Mouse (Mus musculus) kidney, postnatal 36 days (tissue): Measurements from ENCODE around the gene Grik3.

Source experiments
- DNase-seq, 2 experiments: peaks; one replicate each; pipeline ENCODE4 v3.0.0; 2021 to 2022; ENCODE audit warnings: mixed read lengths in 2 of 2

Gene Grik3

DNA sequence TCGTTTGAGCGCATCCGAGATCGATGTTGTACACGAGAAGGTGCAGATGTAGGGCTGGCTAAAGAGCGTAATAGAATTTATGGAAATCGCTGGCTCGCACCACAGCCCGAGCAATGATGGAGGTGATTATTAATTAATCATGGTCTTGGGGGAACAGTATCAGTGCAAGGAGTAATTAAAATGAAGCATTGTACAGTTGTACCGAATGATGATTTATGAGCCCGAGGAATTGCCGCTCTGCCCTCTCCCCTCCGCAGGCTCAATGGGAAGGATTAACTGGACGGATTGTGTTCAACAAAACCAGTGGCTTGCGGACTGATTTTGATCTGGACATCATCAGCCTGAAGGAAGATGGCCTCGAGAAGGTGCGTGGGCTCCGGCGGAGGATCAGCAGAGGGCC lies 165.5 kb downstream of the Grik3 start:
- no peak for DNase-seq

DNA sequence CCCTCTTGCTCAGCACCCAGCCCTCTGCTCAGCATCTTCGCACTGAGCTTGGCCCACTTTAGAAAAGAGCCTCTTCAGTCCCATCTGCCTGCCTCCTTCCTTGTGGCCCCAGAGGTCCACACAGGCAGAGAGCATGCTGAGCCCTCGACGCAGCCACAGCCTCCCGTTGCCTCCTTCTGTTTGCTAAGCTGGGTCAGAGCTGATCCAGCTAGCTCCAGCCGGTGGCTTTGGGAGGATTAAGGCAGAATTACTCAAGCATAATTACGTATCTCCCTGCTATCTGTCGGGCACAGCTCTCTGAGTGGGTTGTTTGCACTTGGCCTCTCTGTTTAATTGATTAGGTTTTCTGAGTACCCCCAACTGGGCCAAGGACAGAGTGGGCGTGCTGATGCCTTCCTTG lies 167.9 kb downstream of the Grik3 start:
- DNase-seq = no peak

DNA sequence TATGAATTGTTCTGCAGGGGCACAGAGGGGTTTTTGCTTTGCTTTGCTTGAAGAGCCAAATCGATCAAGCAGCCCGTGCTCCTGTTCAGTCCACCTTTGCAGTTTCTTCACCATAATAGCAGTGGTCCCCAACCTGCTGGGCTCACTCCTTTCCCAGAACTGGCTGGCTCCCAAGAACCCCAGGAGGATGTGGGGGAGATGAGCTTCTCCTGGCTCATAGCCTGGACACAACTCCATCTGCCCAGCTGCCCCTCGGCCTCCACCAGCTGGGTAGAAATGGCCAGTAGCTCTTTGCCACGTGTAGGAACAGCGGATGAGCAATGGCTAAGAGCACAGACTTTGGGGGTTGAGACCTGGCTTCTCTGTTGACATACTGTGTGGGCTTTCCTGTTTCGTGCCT lies 171.5 kb downstream of the Grik3 start:
- no peak for DNase-seq

DNA sequence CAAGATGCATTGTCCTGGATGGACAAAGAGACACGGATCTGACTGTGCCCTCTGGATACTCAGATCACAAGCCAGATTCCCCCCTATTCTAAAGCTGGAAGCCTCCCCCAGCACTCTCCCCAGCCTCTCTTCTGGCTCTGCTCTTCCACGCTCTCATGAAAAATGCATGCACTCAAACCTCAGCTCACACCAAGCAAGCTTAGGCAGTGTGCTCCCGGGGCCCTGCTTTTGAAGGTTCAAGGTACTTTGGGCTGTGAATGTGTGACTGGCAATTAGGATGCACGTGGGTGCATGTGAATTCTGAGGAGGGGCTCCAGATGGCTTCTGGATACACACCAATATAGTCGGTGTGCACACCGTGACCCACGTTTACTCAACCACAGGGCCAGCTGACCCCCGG lies 172.8 kb downstream of the Grik3 start:
- no peak for DNase-seq

DNA sequence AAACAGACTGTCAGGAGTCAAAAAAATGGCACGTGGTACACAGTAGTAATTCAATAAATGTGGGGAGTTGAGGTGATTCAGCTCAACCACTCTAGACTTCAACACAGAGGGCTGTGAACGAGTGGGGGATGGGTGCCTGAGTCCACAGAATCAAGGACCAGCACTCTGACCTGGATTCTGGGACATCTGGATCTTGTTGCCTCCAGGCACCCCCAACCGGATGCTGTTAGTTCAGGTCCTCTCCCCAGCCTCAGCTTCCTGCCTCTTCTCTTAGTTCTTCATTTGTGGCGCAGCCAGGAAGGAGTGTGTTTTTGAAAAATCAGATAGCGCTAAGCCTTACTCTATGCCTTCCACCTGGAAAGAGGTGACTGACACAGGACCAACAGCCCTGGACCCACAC lies 175.5 kb downstream of the Grik3 start:
- no peak for DNase-seq

DNA sequence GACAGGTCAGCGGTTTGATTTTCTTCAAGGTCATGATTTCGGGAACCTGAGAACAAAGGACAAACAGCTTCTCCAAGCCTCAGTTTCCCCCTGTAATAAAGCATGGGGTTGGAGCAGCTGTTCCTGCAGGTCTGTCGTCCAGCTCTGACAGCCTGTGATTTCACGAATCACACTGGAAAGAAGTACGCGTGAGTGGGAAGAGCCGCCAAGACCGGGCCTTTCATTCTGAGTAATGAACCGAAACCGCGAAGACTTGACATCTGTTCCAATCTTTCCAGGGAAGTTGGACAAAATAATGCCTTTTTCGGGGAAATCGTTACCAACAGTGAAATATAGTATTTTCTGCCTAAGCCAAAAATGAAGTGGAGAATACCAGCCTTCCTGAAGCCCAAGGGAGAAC lies 191.5 kb downstream of the Grik3 start:
- DNase-seq = no peak

DNA sequence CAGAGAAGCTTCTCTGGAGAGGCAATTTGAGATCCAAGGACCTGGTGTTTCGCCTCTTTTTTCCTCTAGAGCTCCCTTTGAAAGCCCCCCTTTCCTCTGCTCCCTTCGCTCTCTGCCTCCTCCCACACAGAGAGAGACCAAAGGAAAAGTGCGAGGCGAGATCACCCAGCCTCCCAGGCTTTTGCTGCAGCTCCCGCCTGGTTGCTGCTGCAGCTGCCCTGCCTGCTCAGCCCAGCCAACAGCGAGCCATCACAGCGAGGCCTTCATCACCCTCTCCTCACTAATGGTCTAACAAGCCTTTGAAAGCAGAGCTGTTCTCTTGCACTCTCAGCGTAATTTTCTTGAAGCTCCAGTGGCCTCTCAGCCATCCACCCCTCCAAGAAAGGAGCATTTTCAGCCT lies 196.6 kb downstream of the Grik3 start:
- DNase-seq = no peak

DNA sequence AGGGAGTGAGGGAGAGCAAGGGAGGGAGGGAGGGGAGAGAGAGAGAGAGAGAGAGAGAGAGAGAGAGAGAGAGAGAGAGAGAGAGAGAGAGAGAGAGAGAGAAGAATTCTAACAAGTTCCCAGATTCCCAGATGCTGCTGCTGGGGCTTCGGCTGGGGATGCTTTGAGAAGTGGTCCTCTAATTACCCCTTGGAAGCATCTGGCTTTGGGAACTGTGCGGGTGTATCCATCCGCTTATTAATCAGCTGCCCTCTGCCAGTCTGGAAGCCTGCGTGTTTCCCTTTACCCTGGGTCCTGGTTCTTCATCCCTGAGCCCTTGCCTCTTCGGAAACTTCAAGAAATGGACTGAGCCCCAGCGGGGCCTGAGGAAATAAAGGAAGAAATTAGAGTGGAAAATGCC lies 204.9 kb downstream of the Grik3 start:
- no peak for DNase-seq

DNA sequence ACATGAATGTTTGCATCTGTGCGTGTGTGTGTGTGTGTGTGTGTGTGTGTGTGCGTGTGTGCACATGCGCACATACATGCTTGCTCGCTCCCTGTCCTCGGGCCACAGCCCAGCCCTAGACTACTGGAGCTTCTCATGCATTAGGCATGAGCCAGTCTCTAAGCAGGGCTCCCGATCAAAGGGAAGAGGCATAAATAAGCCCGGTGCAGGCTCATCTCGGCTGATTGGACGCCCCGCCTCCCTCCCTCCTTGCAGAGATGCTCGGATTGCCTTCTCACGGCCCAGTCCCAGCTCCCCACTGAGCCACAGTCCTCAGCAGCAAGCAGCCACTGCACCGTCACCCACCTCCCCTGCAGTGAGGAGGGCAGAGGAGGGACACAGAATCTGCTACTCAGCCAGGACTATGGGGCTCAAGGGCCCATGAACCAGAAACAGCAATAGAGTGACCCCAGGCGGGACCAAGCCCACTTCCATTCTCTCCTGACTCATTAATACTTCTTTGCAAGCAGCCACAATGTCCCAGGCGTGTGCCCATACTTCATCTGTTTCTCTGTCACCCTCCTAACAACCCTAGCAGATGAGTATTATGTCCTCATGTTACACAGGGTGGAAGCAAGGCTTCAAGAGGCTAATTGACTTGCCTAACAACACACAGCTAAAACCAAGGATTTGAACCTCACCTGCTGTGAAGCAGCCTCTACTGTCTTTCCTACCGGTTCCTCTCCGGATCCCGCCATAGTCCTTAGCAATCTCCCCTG lies 205.9 kb downstream of the Grik3 start:
- DNase-seq = no peak

DNA sequence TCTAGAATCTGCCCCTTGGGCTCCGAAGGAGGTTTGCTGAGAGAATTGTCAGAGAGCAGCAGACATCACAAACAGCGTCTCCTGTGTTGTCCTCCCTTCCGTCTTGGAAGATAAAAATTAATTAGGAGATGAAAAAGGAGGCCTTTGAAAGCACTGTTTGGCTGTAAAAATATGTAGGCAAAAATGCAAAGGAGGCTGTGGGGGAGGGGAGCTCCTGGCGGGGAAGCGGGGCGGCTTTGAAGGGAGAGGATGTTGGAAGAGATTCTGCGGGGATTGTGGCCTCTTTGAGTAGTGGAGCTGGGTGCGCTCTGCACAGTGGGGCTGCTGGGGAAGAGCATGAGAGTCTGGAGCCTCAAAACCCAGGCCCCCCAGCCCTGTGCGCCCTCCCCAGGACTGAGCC lies 207.1 kb downstream of the Grik3 start:
- no peak for DNase-seq

DNA sequence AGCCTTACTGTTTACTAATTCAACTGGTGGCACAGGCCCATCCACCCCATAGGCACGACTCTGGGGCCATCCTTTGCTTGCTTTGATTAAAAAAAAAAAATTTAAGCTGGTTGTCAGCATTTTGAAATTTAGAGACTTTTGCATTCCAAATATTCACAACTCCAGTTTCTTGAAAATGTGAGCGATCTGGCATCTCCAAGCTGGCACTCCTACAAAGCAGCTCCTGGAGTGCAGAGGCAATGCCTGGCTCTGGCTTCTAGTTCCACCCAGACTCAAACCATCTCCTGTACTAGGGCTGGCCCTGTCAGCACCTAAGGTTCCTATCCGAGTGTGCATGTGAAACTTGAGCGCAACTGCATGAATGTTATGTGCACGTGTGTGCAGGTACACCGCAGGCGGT lies 208.6 kb downstream of the Grik3 start:
- DNase-seq = no peak

DNA sequence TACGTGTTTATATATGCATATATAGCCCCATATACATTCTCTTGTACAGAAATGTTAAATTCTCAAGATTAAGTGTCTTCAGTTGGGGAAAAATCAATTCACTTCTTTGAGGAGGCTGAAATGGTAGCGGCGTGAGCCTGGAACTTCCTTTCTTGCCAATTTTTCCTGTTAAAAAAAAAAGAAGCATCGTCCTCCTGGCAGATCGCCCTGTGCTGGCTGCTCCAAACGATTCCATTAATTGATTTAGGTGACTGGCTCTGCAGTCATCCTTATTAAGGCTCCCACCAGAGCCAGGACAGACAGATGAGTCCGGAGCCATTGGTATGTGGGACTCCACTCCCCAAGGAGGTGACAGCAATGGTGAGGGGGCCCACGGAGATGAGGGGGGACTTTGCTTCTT lies 209.8 kb downstream of the Grik3 start:
- no peak for DNase-seq

DNA sequence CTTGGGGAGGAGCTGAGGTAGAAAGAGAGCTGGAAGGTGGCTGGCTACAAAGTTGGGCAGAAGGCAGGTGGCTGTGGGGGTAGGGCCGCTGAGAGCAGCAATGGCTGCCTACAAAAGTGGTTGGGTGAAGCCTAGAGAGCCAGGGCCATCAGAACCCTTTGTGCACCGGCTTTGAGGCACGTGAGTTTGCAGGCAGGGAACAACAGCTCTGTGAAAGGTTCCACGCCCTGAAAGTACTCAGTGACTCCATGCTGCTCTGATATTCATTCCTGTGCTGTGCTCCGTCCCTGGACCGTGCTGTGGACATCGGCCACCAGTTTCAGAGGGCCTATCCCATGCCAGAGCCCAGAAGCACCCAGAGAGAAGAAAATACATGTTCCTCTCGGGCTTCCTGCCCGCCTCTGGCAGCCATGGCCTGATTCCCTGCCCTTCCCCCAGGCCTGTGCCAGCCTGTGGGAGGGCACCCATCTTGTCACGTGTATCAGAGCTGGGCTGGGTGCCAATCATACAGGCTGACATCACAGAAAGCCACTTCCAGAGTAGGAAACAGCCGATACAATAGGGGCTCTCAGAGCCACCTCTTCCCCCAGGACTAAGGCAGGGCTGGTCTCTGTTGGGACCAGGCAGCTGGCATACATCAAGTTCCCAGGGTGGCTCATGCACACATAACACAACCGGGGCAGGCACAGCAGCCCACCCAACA lies 212.3 kb downstream of the Grik3 start:
- peak; percentile 38 to 68 for DNase-seq

DNA sequence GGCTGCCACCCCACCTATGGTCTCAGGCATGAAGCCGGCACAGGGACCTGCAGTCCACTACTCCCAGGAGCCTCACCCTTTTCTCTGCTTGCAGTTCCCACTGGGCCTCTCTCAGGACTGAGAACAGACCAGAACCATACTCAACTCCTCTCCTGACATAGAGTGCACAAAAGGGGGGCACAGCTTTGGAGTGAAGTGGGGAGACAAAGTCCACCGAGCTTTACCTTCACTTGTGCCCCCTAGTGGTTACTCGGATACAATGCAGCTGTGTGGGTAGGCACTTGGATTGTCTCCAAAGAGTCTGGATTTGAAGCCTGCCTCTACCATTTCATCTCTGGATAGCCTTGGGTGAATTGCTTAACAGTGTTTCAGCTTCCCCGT lies 212.8 kb downstream of the Grik3 start:
- peak; percentile 3 to 32 for DNase-seq

DNA sequence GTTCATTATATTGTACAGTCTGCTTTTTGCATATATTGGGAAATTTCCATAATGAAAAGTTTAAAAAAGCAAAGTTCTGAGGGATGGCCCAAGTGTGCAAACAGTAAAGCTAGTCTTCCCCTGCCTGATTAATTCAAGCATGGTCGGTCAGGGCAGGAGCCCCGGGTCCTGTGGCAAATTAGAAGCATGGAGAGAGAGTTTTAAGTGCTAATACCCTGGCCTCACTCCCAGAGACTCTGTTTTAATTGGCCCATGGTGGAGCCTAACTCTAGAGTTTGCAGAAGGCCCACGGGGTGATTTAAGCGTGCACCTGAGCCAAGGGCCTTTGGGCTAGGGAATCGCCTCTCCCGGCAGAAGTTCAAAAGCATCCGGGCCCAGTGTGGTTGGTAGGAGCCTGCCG lies 215.2 kb downstream of the Grik3 start:
- DNase-seq = no peak

DNA sequence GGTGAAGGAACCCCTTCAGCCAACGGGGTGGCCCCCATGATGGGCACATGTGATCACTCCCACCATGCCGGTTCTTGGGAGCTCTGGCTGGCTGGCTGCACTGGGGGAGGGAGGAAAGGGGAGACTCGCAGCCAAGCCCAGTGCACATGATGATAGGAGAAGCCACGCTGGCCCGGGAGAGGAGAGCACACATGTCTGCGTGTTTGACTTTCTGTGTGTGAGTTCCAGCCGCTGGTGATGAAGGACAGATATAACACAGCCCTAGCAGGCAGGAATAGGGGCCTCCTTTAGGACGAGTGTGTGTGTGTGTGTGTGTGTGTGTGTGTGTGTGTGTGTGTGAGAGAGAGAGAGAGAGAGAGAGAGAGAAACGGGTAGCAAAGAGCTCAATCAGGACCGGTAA lies 219.2 kb downstream of the Grik3 start:
- DNase-seq = no peak

DNA sequence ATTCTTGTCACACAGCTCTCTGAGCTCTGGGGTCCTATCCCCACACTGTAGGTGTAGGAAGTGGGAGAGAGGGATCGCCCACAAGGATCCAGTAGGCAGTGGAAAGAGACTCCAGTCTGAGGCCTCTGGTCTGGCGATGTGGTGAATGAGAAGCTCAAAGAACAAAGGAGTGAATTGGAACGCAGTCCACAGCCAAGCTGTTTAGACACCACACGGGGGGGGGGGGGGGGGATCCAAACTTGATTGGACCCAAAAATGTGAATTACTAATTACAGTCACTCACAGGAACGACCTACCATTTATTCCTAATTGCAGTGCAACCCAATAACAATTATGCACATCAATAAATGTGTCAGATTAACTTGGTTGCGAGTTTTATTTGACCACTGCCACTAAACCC lies 227.4 kb downstream of the Grik3 start:
- DNase-seq = no peak

DNA sequence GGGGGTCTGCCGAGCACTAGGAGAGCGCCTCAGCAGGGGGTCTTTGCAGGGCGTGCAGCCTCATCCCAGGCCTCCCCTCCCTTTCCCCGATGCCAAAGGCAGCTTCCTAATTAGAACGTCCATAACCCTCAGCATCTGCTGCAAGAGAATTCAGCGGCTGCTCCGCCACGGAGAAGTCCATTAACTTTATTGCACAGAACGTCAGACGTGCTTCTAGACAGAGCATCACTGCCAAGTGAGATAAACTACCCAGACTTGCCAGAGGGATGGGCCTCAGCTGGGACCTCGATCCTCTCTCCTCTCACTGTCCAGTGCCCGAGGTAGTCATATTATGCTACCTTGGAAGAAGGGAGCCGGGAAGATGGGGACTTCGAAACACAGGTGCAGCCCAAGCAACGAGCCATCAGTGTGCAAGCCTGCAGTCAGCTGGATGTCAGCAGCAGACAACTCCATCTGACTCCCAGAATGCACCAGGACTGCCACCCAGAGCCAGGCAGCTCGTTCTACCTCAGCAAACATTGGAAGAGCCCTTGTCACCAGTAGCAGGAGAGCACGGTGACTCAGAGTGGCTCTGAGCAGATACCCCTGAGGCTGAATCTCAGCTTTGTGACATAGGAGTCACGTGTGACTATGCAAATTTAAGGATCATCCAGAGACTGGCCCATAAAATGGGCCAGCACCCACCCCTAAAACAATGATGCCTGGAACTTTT lies 228.1 kb downstream of the Grik3 start:
- DNase-seq = no peak

DNA sequence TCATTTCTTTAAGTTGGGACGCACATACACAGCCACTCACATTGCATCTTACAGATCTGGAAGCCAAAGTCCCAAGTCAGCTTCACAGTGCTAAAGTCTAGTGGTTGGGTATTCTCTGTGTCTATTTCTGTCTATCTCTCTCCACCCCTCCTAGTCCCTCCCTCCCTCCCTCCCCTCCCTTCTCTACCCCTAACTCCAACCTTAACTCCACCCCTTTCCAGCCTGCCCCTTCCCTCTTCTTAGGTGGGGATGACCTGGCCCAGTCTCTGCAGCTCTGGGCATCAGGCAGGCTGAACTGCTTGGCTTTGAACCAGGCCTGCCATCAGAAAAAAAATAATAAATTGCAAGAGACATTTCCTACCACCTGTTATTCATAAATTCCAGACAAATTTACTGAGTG lies 235.7 kb downstream of the Grik3 start:
- DNase-seq = no peak

DNA sequence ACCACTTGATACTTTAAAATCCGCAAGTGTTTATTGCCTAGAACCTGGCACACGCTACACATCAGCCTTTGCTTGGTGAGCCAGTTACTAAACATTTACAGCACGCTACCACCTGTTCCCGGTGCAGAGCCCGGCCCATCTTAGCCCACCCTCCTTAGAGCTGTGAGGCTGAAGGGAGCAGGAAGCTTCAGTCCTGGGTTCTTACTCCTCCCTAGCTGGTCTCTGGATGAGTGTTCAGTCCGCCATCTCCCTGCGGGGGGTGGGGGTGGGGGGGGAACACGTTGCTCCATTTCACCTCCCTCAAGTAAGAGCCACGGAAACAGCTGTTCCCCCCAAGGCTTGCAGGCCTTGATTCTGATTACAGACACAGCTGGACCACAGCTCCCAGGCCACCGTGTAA lies 236.5 kb downstream of the Grik3 start:
- DNase-seq = no peak

DNA sequence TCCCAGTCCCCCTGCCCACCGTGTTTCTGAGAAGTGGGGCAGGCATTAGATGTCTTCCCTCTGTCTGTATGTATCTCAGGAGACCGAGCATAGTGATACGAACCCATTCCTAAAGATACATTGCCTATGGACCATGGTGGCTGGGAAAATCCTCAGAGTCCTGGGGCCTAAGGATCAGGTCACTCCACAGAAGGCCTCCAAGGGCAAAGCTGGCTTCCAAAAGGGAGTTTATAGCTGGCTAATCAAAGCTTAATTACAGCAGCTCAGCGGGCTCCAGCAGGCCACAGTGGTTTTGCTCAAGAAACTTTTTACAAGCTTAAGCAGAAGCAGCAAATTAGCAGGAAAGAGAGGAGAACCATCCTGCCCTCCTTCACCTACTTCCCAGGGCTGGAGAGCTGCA lies 237.1 kb downstream of the Grik3 start:
- no peak for DNase-seq

DNA sequence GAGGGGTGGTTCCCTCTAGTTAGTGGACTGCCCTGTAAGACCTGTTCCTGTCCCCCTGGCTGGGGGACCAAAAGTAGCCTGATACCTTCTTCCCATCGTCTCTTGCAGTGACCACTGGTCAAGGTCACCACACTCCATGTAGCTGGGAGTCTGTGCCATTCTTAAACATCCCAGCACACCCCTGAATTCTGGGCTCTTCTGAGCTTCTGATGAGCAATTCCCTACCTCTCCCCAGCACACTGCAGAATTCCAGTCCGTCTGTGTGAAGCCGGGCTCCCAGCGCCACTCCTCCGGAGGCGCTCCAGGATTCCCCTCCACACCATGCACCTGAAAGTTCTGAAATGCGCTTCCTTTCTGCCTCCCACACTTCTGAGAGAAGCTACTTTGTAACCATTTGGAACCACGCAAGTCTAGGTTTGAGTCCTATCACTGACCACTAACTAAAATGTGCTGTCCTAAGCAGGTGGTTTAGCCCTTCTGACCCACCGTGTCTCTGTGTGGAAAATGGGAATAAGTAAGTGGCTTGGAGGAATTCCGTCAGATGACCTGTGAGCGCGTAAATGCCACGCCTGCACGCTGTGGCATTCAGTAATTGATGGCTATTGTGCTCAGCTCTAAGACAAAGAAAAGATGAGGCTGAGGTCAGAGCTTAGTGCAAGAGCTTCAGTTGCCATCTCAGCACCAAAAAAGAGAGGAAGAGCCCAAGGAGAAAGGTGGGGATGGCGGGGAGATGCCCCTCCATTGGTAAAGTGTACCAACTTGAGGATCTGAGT lies 237.8 kb downstream of the Grik3 start:
- no peak for DNase-seq
